Mouse (Mus musculus) hindbrain, postnatal 0 days (tissue): ENCODE measurements at regions not wholly inside any gene's neighbourhood (a gene's known extent, or its start where the extent isn't known, plus 50 kb on each side); places are given as distances from the start of the nearest gene placed in this dataset.

Experiments used
- ATAC-seq: fragments of 200-750 bp; cut with Nextera tagmentation; 2 replicates; pipeline ENCODE4 v1.8.0; 2017; ENCODE audit warnings: mild to moderate bottlenecking, moderate TSS enrichment, moderate library complexity
- DNase-seq: peaks from one replicate; pipeline ENCODE4 v3.0.0-alpha.2; 2015; ENCODE audit warnings: low spot score
- H3K27ac ChIP-seq: fragments of 300-500 bp; sonication (generic); 2 replicates; pipeline ENCODE4 v1.5.1; 2014; ENCODE audit warnings: mild to moderate bottlenecking
- H3K27me3 ChIP-seq: fragments of 300-500 bp; sonication (generic); 2 replicates; pipeline ENCODE4 v1.6.1; 2014; ENCODE audit warnings: low read length, mixed read lengths; ENCODE audit not compliant: insufficient read depth
- H3K36me3 ChIP-seq: fragments of 300-500 bp; sonication (generic); 2 replicates; pipeline ENCODE4 v1.6.1; 2014; ENCODE audit warnings: low read length, mixed read lengths; ENCODE audit not compliant: insufficient read depth
- H3K4me1 ChIP-seq: fragments of 300-500 bp; sonication (generic); 2 replicates; pipeline ENCODE4 v1.6.1; 2014; ENCODE audit warnings: antibody characterized with exemption, low read length, mixed read lengths; ENCODE audit not compliant: insufficient read depth
- H3K4me2 ChIP-seq: fragments of 300-500 bp; sonication (generic); 2 replicates; pipeline ENCODE4 v1.6.1; 2014; ENCODE audit warnings: low read depth, mild to moderate bottlenecking, low read length, moderate library complexity, mixed read lengths
- H3K4me3 ChIP-seq: fragments of 300-500 bp; sonication (generic); 2 replicates; pipeline ENCODE4 v1.5.1; 2014; ENCODE audit warnings: low read length
- H3K9ac ChIP-seq: fragments of 300-500 bp; sonication (generic); replicated peaks from 2 replicates; pipeline ENCODE4 v1.6.1; 2014; ENCODE audit warnings: mild to moderate bottlenecking, low read length, moderate library complexity, mixed read lengths
- H3K9me3 ChIP-seq: fragments of 300-500 bp; sonication (generic); 2 replicates; pipeline ENCODE4 v1.6.1; 2016; ENCODE audit warnings: low read length, mixed read lengths
- CTCF ChIP-seq: IDR thresholded peaks from 2 replicates; pipeline ENCODE4 v1.5.1; 2016; ENCODE audit warnings: antibody characterized with exemption, control low read depth, low read depth
- WGBS: fragments of 180-500 bp; shearing (Covaris S2); extraction: QIAGEN DNeasy Blood & Tissue Kit; methylation state at CpG from one replicate; pipeline ENCODE4 v1.1.7; 2014; 5-methylcytosine and 5-hydroxymethylcytosine counted together

GRCm38 (mm10) chr13:107213281-107213680 lies 191.4 kb upstream of the Kif2a start:
- DNase-seq = no peak
- Histone ChIP-seq H3K4me1 (no peaks in the 10 kb centered on the region), H3K27ac (no peak overlapping the region), H3K27me3 (no peaks in the 10 kb centered on the region), H3K4me2 (no peak overlapping the region), H3K9me3 (no peaks in the 10 kb centered on the region), H3K4me3 (no peak overlapping the region), H3K36me3 (no peaks in the 10 kb centered on the region), H3K9ac (no peak overlapping the region)
- TF ChIP-seq CTCF = no peak
- WGBS = 32% methylated on average over 2 of the region's 2 CpGs
- ATAC-seq = no peak

- no peak overlapping the region for H3K27ac ChIP-seq
- no peaks in the 10 kb centered on the region for H3K9me3 ChIP-seq
- H3K27me3 ChIP-seq = no peaks in the 10 kb centered on the region
- no peak for TF ChIP-seq CTCF
- H3K36me3 ChIP-seq = no peaks in the 10 kb centered on the region
- H3K4me1 ChIP-seq = no peaks in the 10 kb centered on the region; the same call in 1 of the 2 replicates
- ATAC-seq (no peak), DNase-seq (no peak)
- no peak overlapping the region for H3K4me2 ChIP-seq
- H3K4me3 ChIP-seq = no peak overlapping the region
- whole genome bisulfite sequencing = 64% methylated on average over 6 of the region's 6 CpGs
- no peak overlapping the region for H3K9ac ChIP-seq
Measured at GRCm38 (mm10) chr13:107210676-107211075, 188.8 kb upstream of the Kif2a start.

- Histone ChIP-seq H3K27me3 (no peaks in the 10 kb centered on the region), H3K4me3 (peak overlapping the region; percentile 24), H3K9me3 (no peaks in the 10 kb centered on the region), H3K27ac (peak overlapping the region; percentile 57), H3K9ac (0 out of 2 replicates have a peak overlapping the region, but pooled peaks have one; percentile 33), H3K36me3 (no peaks in the 10 kb centered on the region), H3K4me2 (peak overlapping the region; percentile 54), H3K4me1 (no peaks in the 10 kb centered on the region; the same call in 1 of the 2 replicates)
- 20% methylated on average over 20 of the region's 20 CpGs for WGBS
- DNase-seq (peak; percentile 93), ATAC-seq (peak; percentile 97)
- TF ChIP-seq CTCF = no peak
Measured at GRCm38 (mm10) chr13:107207354-107208181, 185.6 kb upstream of the Kif2a start.

GRCm38 (mm10) chr13:107199875-107200274 lies 177.9 kb upstream of the Kif2a start:
- Histone ChIP-seq H3K4me2 (no peak overlapping the region), H3K4me1 (no peaks in the 10 kb centered on the region), H3K9ac (no peak overlapping the region), H3K9me3 (no peaks in the 10 kb centered on the region), H3K4me3 (no peak overlapping the region), H3K36me3 (no peaks in the 10 kb centered on the region), H3K27ac (no peak overlapping the region), H3K27me3 (no peaks in the 10 kb centered on the region)
- 75% methylated on average over 1 of the region's 1 CpGs for WGBS
- ATAC-seq (no peak), DNase-seq (no peak)
- TF ChIP-seq CTCF = no peak

GRCm38 (mm10) chr13:107193426-107193825 lies 171.5 kb upstream of the Kif2a start:
- Histone ChIP-seq H3K9ac (no peak overlapping the region), H3K4me2 (no peak overlapping the region), H3K4me1 (no peaks in the 10 kb centered on the region), H3K9me3 (no peaks in the 10 kb centered on the region), H3K4me3 (no peak overlapping the region), H3K27ac (no peak overlapping the region), H3K36me3 (no peaks in the 10 kb centered on the region), H3K27me3 (no peaks in the 10 kb centered on the region)
- DNase-seq = no peak
- 84% methylated on average over 4 of the region's 4 CpGs for WGBS
- no peak for ATAC-seq
- TF ChIP-seq CTCF = no peak

- H3K4me3 ChIP-seq = no peak overlapping the region
- no peaks in the 10 kb centered on the region for H3K4me1 ChIP-seq
- H3K4me2 ChIP-seq = no peak overlapping the region
- DNase-seq = peak; percentile 36
- 60% methylated on average over 11 of the region's 11 CpGs for WGBS
- H3K9ac ChIP-seq = no peak overlapping the region
- no peak; the same call in 1 of the 2 replicates for ATAC-seq
- H3K36me3 ChIP-seq = no peaks in the 10 kb centered on the region
- no peak for TF ChIP-seq CTCF
- no peaks in the 10 kb centered on the region for H3K27me3 ChIP-seq
- no peaks in the 10 kb centered on the region for H3K9me3 ChIP-seq
- no peak overlapping the region; the same call in 1 of the 2 replicates for H3K27ac ChIP-seq
Measured at GRCm38 (mm10) chr13:107187258-107187878, 165.4 kb upstream of the Kif2a start.

- H3K36me3 ChIP-seq = no peaks in the 10 kb centered on the region
- ATAC-seq = no peak
Measured at GRCm38 (mm10) chr13:107182544-107182943, 160.6 kb upstream of the Kif2a start.

More at GRCm38 (mm10) chr13:107182544-107182943, 160.6 kb upstream of the Kif2a start:
- peak; percentile 71 for TF ChIP-seq CTCF
- H3K9me3 ChIP-seq = no peaks in the 10 kb centered on the region
- no peak overlapping the region for H3K27ac ChIP-seq
- no peak overlapping the region for H3K4me2 ChIP-seq
- H3K4me3 ChIP-seq = no peak overlapping the region
- H3K4me1 ChIP-seq = no peaks in the 10 kb centered on the region
- H3K9ac ChIP-seq = no peak overlapping the region
- 19% methylated on average over 6 of the region's 6 CpGs for WGBS
- DNase-seq = peak; percentile 75
- H3K27me3 ChIP-seq = no peaks in the 10 kb centered on the region
